Mouse (Mus musculus) spleen, adult 2 months (tissue): Measurements from ENCODE around the gene Slco3a1. TPM values are rescaled to one million over a fixed set of nuclear protein-coding genes. Genes with fewer than 3 reads are reported as not detected.

Experiments
- DNase-seq, 2 experiments: peaks; one replicate each; pipeline versions ENCODE4 v3.0.0 to v3.0.0-alpha.2; 2012 to 2021; ENCODE audit warnings: low spot score in 2 of 2, low read depth in 1 of 2
- H3K27ac ChIP-seq: fragments of 200-500 bp; 2 replicates; pipeline ENCODE4 v1.5.1; 2012; ENCODE audit warnings: low read length, inconsistent platforms; ENCODE audit not compliant: insufficient read depth
- H3K27me3 ChIP-seq: fragments of 200-500 bp; 2 replicates; pipeline ENCODE4 v1.6.1; 2012; ENCODE audit warnings: mild to moderate bottlenecking, moderate library complexity, low read length, inconsistent platforms; ENCODE audit not compliant: control insufficient read depth, insufficient read depth
- H3K36me3 ChIP-seq: fragments of 200-500 bp; 2 replicates; pipeline ENCODE4 v1.6.1; 2012; ENCODE audit warnings: mild to moderate bottlenecking, low read length, inconsistent platforms; ENCODE audit not compliant: control insufficient read depth, insufficient read depth
- H3K4me1 ChIP-seq: fragments of 200-500 bp; 2 replicates; pipeline ENCODE4 v1.6.1; 2011; ENCODE audit warnings: inconsistent platforms; ENCODE audit not compliant: control insufficient read depth, insufficient read depth, insufficient read length
- H3K4me3 ChIP-seq: fragments of 200-500 bp; 2 replicates; pipeline ENCODE4 v1.5.1; 2011; ENCODE audit warnings: mild to moderate bottlenecking, inconsistent platforms; ENCODE audit not compliant: insufficient read depth, insufficient read length; ENCODE audit errors: extremely low read depth
- CTCF ChIP-seq: fragments of 200-500 bp; IDR thresholded peaks from 2 replicates; pipeline ENCODE4 v1.5.1; 2011; ENCODE audit warnings: mild to moderate bottlenecking, inconsistent platforms; ENCODE audit not compliant: insufficient read depth, insufficient read length, insufficient replicate concordance; ENCODE audit errors: extremely low read depth
- POLR2A ChIP-seq: fragments of 200-500 bp; IDR thresholded peaks from 2 replicates; pipeline ENCODE4 v1.6.1; 2011; ENCODE audit warnings: low read depth, low read length, inconsistent platforms
- WGBS: fragments of 180-500 bp; shearing (Covaris S2); methylation state at CpG from one replicate; pipeline ENCODE4 v1.1.7; 2018; 5-methylcytosine and 5-hydroxymethylcytosine counted together
- polyA plus RNA-seq: library from polyadenylated mRNA; depleted of rRNA; stranded (reverse); fragments of >200 nt; gene quantifications from 2 replicates; pipeline ENCODE4 v1.2.3, GENCODE M21; 2012

Gene Slco3a1
- polyA plus RNA-seq, 1 experiment = 23.1 TPM

DNA sequence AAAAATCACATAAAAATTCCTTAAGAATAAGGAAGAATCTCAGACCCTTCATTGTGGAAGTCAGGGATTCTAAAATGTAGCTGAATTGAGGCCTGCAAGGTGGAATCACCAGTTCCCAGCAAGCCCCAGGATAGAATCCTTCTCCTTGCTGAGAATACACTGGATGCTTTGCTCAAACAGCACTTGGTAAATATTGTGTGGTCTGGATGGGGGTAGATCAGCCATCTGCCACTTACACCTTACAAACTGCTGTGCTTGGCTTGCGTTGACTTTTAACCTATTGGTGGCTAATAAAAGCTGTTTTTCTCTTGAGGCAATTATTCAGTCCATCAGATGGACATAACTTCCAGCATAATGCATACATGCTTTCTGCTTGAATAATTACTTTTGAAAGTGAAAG is 240.3 kb downstream of the Slco3a1 start:
- Histone ChIP-seq H3K4me1 (no peaks in the 10 kb centered on the region), H3K27me3 (no peaks in the 10 kb centered on the region), H3K36me3 (no peaks in the 10 kb centered on the region), H3K27ac (no peak overlapping the region), H3K4me3 (no peak overlapping the region)
- DNase-seq = no peak
- WGBS = 98% methylated on average over 1 of the region's 1 CpGs
- TF ChIP-seq POLR2A (no peak), CTCF (no peak)

DNA sequence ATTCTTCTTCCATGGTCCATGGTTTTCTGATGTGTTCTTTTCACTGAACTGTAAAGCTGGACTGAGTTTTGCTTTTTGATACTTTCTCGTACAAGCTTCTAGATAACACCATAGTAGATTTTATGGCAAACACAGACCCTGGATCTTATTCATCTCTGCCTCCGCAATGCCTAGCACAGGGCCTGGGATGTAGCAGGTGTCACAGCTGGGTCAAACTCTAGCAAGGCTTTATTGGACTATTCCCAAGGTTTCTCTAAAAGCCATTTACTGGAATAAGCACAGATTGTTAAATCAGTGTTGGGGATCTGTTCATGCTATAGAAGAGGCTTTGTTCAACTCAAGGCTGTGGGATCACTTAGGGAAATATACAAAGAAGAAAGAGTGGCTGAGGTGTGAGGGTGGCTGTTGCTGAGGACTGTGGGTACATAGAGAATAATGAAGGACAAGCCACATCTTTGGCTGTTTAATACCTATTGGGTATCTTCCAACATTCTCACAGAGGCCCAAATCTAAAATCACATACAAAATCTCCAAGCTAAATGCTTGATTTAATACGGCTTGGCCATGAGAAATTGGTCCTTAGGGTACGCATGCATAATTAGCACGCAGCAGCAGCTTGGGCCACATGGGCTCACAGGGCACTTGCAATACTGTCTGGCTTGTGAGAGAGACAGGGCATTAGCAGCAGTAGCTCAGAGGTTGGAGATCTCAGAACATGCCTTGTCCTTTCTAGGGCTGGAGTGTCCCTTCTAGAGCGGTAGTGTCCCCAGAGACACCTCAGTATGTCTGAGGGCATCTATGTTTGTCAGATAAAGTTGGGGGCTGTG is 241.1 kb downstream of the Slco3a1 start:
- Histone ChIP-seq H3K27ac (no peak overlapping the region), H3K4me1 (no peaks in the 10 kb centered on the region), H3K36me3 (no peaks in the 10 kb centered on the region), H3K4me3 (no peak overlapping the region), H3K27me3 (no peaks in the 10 kb centered on the region)
- 94% methylated on average over 6 of the region's 6 CpGs for WGBS
- DNase-seq = no peak
- no peak for TF ChIP-seq POLR2A
- no peak for TF ChIP-seq CTCF

DNA sequence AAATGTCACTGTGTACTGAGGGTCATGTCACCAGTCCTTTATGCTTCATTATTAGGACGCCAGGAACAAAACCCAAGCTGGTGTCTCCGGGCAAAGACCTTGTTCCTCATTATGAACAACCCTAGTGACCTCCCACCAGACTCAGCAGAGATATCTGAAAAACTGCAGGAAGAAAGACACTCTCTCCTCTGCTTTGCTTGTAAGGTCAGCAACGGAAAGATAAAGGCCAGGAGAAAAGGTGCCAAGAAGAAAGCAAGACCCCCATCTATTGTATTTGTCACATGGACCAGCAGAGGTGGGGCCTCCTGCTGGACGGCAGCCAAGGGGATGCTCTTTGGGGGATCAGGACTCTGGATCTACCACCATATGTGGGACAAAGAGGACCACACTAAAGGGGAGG is 243.0 kb downstream of the Slco3a1 start:
- Histone ChIP-seq H3K4me1 (no peaks in the 10 kb centered on the region), H3K27ac (no peak overlapping the region), H3K27me3 (no peaks in the 10 kb centered on the region), H3K4me3 (no peak overlapping the region), H3K36me3 (no peaks in the 10 kb centered on the region)
- TF ChIP-seq POLR2A (no peak), CTCF (no peak)
- no peak for DNase-seq
- WGBS = 79% methylated on average over 4 of the region's 4 CpGs

DNA sequence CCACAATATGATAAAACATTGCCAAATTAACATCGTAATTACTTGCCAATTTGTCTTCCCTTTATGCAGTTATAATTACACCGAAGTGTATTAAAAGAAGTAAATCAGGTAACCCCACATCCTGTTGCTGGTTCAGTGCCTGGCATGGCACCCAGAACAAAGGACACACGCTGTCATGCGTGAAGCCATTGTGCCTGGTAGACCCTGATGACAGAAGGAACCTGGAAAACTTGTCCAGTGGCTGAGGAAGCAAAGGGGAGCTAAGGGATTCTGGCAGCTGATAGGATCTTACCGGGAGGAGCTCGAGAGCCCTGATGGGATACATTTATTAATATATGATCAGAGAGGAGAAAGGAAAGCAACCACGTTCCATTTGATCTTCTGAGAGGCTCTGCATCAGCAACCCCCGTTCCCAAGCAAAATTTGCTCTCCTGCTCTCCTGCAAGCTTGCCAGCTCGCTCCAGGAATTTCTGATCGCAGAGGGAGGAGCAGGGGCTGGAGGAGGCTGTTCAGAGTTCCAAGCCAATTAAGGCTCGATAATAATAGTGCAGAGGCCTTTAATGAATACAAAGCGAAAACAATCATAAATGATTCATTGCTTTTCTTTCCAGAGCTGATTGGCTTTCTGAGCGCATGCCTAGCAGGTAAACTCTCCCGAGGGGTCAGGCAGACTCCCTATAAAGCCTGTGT is 250.8 kb downstream of the Slco3a1 start:
- DNase-seq = no peak
- no peaks in the 10 kb centered on the region for H3K27me3 ChIP-seq
- WGBS = 87% methylated on average over 14 of the region's 14 CpGs
- H3K27ac ChIP-seq = no peak overlapping the region
- no peak for TF ChIP-seq CTCF
- no peaks in the 10 kb centered on the region for H3K4me1 ChIP-seq
- H3K4me3 ChIP-seq = no peak overlapping the region
- H3K36me3 ChIP-seq = no peaks in the 10 kb centered on the region

GRCm38 (mm10) chr7:74303081-74303480 is 251.5 kb downstream of the Slco3a1 start:
- Histone ChIP-seq H3K4me1 (no peaks in the 10 kb centered on the region), H3K36me3 (no peaks in the 10 kb centered on the region), H3K4me3 (no peak overlapping the region), H3K27ac (no peak overlapping the region), H3K27me3 (no peaks in the 10 kb centered on the region)
- TF ChIP-seq POLR2A = no peak
- no peak for TF ChIP-seq CTCF
- WGBS = 87% methylated on average over 5 of the region's 5 CpGs
- no peak for DNase-seq

DNA sequence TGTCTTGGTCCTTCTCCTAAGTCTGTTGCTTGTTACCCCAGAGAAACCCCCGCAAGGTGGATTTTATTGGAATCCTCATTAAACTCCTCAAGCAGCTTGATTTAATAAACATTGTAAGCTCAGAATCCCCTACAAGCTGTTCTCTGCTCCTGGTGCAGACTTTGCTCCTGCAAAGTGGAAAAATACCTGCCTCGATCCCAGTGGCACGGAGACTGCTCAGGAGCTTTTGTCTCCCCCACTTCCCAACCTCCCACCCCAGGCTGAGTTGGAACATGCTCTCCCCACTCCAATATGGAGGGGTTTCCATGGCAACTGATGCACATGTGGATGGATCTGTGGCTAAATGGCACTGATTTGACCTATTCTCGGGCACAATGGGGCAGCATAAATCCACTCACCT is 268.0 kb downstream of the Slco3a1 start:
- 86% methylated on average over 4 of the region's 4 CpGs for WGBS
- no peak overlapping the region for H3K4me3 ChIP-seq
- DNase-seq = no peak
- no peaks in the 10 kb centered on the region for H3K36me3 ChIP-seq
- no peaks in the 10 kb centered on the region for H3K4me1 ChIP-seq
- H3K27ac ChIP-seq = no peak overlapping the region
- no peaks in the 10 kb centered on the region for H3K27me3 ChIP-seq
- TF ChIP-seq CTCF (no peak), POLR2A (no peak)

DNA sequence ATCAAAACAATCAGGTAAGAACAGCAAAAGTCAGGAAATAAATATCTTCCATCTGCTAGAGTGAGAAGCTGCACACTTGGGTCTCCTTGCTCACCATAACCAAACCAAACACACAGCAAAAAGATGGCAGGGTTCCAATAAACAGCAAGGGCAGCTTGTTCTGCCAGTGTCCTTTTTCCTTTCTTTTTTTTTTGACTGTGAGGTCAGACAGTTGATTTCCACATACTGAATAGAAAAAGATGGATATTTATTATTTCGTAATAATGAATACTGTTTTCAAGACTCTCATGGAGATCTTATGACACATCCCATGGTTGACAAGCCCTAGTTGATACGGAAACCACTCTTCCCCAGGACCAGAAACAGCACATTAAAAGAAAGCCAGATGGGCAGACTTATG is 274.2 kb downstream of the Slco3a1 start:
- no peak overlapping the region for H3K4me3 ChIP-seq
- no peak for TF ChIP-seq POLR2A
- TF ChIP-seq CTCF = no peak
- H3K4me1 ChIP-seq = no peaks in the 10 kb centered on the region
- WGBS = 86% methylated on average over 2 of the region's 2 CpGs
- no peaks in the 10 kb centered on the region for H3K27me3 ChIP-seq
- no peak overlapping the region for H3K27ac ChIP-seq
- no peak for DNase-seq
- no peaks in the 10 kb centered on the region for H3K36me3 ChIP-seq
